Mouse (Mus musculus) CD4-positive helper T cell, adult 2 months (primary cell): ENCODE measurements at regions not wholly inside any gene's neighbourhood (a gene's known extent, or its start where the extent isn't known, plus 50 kb on each side); places are given as distances from the start of the nearest gene placed in this dataset.
"Not testable (repeated sequence)": the region's sequence is repeated elsewhere in the genome, so short reads cannot be mapped to it uniquely, and the experiment has no call there.

ENCODE experiments used
- DNase-seq: peaks from one replicate; pipeline ENCODE4 v3.0.0-alpha.2; 2012; ENCODE audit warnings: low read depth, missing footprints, low spot score

- not testable (repeated sequence) for DNase-seq
Measured at GRCm38 (mm10) chr12:117327086-117327485, 189.2 kb upstream of the Rapgef5 start.

- no peak for DNase-seq
Measured at GRCm38 (mm10) chr12:117330418-117330817, 185.9 kb upstream of the Rapgef5 start.

DNA sequence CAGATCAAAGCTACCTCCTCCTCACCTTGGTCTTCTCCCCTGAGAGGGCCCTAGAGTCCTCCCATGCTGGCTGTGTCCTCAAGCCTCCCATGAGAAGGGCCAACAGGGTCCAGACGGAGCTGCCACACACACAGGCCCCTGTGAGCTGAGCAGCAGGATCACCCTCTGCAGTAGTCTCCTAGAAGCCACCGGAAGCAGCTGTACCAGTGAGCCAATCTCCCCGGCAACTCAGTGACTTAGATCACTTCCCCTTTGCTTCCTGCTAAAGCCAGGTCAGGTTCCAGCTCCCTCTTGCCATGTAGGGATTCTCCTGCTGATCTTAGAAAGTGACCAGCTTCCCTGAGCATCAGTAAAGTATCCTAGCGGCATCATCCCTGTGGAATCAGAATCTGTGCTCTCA is 179.4 kb upstream of the Rapgef5 start:
- DNase-seq, result no peak

DNA sequence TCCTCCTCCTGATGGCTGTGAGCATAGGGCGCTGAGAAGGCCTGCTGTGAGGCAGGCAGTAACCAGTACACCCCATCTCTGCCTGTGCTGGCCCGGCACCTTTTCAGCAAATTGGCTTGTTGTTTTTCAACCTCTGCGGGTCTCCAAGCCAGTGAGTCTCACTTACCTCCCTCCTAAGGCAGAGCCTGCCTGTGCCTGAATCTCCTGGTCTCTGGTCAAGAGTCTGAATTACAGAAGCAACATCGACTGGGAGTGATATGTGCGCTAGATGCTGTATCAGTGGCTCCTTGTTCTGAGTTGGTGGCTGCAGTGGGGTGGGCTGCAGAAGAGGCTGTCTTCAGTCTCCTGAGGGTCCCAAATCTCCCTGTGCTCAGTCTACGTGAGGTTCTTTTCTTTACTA is 174.0 kb upstream of the Rapgef5 start:
- DNase-seq, result no peak

- DNase-seq, result no peak
Measured at GRCm38 (mm10) chr12:117343121-117343520, 173.2 kb upstream of the Rapgef5 start.

GRCm38 (mm10) chr12:117343605-117344004 is 172.7 kb upstream of the Rapgef5 start:
- DNase-seq, result not testable (repeated sequence)

- DNase-seq, result no peak
Measured at GRCm38 (mm10) chr12:117344266-117345087, 171.8 kb upstream of the Rapgef5 start.

DNA sequence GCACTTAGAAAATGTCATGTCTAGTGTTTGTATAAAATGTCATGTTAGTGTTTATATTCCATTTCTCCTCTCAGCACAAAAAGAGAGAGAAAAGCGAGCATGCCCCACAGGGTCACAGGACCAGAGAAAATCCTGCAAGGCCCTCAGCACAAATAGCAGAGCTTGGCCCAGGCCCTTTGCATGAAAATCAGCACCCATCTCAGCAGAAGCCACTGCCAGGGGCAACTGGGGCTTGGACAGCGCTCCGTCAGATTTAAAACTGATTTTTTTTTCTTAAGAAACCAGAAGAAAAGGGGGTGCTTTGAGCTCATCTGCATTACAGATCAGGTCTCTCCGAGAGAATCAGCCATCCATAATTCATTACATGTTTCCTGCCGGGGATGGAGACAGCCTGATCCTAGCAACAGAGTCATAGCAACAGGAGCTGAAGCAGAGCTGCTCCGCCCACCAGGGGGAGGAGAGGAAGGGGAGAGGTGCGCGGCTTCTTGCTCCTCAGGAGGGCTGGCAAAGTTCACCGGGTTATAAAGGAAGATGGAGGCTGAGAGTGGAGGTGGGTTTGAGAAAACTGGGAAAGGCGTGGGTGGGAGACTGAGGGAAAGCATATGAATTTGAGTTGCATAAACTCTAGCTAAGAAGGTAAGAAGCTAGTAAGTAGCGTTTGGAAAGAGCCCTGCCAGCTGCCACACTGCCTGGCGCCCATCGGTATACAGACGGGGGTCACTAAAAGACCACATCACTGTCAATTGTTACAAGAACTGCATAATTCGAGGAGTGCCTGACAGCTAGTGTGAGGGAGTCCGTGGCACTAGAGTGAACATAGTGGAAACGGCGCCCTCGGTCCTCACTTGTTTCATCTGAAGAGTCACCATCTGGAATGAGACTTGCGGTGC is 170.9 kb upstream of the Rapgef5 start:
- no peak for DNase-seq

GRCm38 (mm10) chr12:117346091-117346490 is 170.2 kb upstream of the Rapgef5 start:
- no peak for DNase-seq

DNA sequence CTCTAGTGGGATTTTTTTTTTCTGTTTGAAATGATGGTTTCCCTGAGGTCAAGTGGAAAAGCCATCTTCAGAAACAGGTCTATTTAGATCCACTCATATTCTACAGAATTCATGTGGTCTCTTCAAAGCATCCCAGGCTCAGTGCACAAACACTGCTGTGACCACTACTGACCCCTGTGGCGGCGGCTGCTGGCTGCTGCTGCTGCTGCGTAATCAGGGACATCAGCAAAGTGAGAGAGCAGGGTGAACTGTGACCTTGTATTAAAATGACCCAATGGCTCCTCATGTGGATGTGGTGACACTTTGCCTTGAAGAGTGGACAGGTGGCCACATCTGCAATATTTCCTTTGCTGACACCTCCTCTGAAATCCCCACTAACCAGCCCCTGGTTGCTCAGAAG is 169.1 kb upstream of the Rapgef5 start:
- DNase-seq, result no peak

GRCm38 (mm10) chr12:117348516-117348915 is 167.8 kb upstream of the Rapgef5 start:
- DNase-seq, result peak; percentile 31

DNA sequence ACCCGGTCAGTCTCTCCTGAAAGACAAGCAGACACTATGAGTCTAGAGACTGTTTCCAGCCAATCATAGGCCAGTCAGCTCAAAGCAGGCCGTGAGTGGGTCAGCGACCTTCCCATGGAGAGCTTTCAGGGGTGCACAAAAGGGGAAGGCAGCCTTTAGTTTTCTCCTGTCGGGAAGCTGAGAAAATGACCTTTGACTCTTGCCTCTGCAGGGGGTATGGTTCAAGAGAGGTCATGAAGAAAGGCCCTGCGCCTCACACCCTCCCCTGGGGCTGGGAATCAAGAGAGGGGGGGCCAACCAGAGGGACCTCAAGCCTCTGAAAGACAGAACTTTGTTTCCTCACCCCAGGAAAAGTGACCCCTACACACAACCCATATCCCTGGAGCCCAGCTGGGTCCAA is 164.4 kb upstream of the Rapgef5 start:
- DNase-seq, result no peak

- DNase-seq, result no peak
Measured at GRCm38 (mm10) chr12:117352511-117352910, 163.8 kb upstream of the Rapgef5 start.

GRCm38 (mm10) chr12:117352938-117353337 is 163.3 kb upstream of the Rapgef5 start:
- no peak for DNase-seq

GRCm38 (mm10) chr12:117357811-117358210 is 158.5 kb upstream of the Rapgef5 start:
- no peak for DNase-seq

GRCm38 (mm10) chr12:117358891-117359290 is 157.4 kb upstream of the Rapgef5 start:
- no peak for DNase-seq

DNA sequence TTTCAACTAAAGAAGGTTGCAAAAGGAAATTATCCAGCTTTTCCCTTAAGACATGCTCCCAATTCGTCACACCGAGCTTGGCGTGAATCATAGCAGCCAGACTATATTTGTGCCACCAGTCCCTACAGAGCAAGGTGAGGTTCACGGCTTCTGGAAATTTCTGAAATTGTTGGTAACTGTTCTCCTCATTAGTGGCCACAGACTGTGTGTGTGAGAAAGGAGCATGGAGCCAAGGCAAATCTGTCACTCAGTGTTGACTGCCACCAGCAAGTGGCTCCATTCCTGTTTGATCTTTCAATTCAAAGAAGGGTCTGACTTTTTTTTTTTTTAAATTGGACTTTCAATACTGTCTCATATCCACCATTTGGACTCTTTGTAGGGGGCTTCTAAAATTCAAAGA is 156.1 kb upstream of the Rapgef5 start:
- DNase-seq, result no peak

DNA sequence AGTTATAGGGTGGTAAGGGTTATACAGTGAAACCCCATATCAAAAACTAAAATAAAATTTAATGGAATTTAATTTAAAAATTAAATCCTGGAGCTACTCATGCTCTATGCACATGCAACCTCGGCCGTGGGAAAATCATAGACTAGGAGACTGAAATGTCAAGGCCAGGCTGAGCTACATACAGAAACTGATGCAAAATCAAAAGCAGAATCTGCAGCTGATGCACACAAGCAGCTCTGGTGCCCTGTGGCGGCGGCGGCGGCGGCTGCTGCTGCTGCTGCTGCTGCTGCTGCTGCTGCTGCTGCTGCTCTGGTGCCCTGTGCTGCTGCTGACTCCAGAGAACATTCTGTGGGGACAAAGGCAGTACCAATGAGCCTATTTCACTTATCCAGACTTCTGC is 154.5 kb upstream of the Rapgef5 start:
- no peak for DNase-seq

DNA sequence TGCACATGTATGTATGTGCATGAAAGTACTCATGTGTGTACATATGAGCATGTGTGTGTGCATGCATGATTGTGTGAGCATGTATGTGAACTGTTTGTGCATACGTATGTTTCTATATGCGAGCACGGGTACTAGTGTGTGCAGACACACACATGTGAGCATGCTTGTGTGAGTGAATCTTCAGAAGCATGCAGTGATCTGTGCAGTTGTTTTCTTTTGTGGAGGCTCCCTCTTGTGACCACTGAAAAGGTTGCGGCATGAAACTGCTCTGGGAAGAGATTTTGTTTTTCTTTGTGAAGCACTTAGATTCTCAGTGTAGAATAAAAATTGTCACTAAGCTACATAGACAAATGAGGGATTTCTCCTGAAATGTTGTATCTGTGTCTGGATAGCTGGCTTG is 152.8 kb upstream of the Rapgef5 start:
- not testable (repeated sequence) for DNase-seq

GRCm38 (mm10) chr12:117365181-117365580 is 151.1 kb upstream of the Rapgef5 start:
- no peak for DNase-seq

GRCm38 (mm10) chr12:117365876-117366275 is 150.4 kb upstream of the Rapgef5 start:
- no peak for DNase-seq

DNA sequence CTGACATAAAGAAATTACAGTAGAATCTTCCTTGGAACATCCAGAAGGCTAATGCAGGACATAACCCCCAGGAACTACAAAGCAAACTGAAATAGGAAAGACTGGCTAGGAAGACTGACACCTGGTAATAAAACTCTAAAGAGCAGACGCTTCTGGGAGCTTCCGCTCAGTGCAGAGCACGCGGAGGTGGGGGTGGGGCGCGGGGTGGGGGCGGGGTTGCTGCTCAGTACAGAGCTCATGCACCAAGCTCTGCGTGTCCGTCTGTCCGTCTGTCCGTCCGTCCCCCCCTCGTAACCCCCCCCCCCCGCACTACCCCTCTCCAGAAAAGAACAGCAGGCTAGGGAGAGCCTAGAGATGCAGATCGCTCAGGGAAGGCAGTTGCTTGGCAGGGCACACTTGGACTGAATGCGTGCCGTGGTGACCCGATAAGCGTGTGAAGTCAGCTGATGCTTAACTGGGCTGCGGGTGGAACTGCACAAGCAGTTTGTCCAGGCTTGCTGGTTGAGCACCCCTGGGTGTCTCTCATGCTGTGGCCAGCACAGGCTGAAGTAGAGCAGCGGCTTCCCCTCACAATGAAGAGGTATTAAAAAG is 137.9 kb upstream of the Rapgef5 start:
- no peak for DNase-seq
